ENCODE assay signal across 8 mouse cellular contexts in genomic region chr17:34915410-34915831, GRCm38 (mm10). TPM values are rescaled to one million over a fixed set of nuclear protein-coding genes. Genes with fewer than 3 reads are reported as not detected.
DNase-seq lines count a peak whose midpoint lies in the region; ATAC-seq and TF ChIP-seq lines count a peak whose summit lies in the region.

No protein-coding gene starts in this region.

- H3K4me1 ChIP-seq in embryonic facial prominence, embryonic 10.5 days, result peaks cover 33% of the 10 kb centered on the region
- no peaks in the 10 kb centered on the region for H3K4me1 ChIP-seq in limb, embryonic 11.5 days (ENCODE audit: control insufficient read depth, insufficient read depth, low read length)
- no peaks in the 10 kb centered on the region for H3K4me1 ChIP-seq in midbrain, postnatal 0 days (ENCODE audit: insufficient read depth, low read length)

- DNase-seq in layer of hippocampus, adult 2 months (ENCODE audit: low spot score in 2 of 2), result no peak
- no peak for DNase-seq in layer of hippocampus, postnatal 10 days (ENCODE audit: low spot score in 2 of 2)
- DNase-seq in embryonic facial prominence, embryonic 10.5 days (ENCODE audit: low spot score), result peak; percentile 52
- peak; percentile 59 for DNase-seq in limb, embryonic 11.5 days (ENCODE audit: low spot score)
- no peak for DNase-seq in midbrain, postnatal 0 days (ENCODE audit: low spot score)
- DNase-seq in layer of hippocampus, adult 9-11 months, result no peak
- no peak for DNase-seq in urinary bladder, postnatal 25 days (ENCODE audit: low spot score)

- H3K4me3 ChIP-seq in layer of hippocampus, adult 2 months, result no peak overlapping the region
- H3K4me3 ChIP-seq in embryonic facial prominence, embryonic 10.5 days, result peak overlapping the region; percentile 34; the same call in 1 of the 2 replicates
- no peak overlapping the region for H3K4me3 ChIP-seq in limb, embryonic 11.5 days (ENCODE audit: low read depth, low read length)
- no peak overlapping the region for H3K4me3 ChIP-seq in midbrain, postnatal 0 days (ENCODE audit: low read depth, low read length)

- H3K36me3 ChIP-seq in embryonic facial prominence, embryonic 10.5 days (replicated peaks), result peaks cover 40% of the 10 kb centered on the region
- H3K36me3 ChIP-seq in limb, embryonic 11.5 days (ENCODE audit: control insufficient read depth, insufficient read depth, low read length), result peaks cover 20% of the 10 kb centered on the region
- H3K36me3 ChIP-seq in midbrain, postnatal 0 days (ENCODE audit: insufficient read depth, low read length), result peaks cover 34% of the 10 kb centered on the region

- H3K9ac ChIP-seq in limb, embryonic 11.5 days (ENCODE audit: low read length), result no peak overlapping the region
- no peak overlapping the region for H3K9ac ChIP-seq in midbrain, postnatal 0 days (replicated peaks; ENCODE audit: low read length, poor library complexity, severe bottlenecking)

- no peaks in the 10 kb centered on the region for H3K9me3 ChIP-seq in embryonic facial prominence, embryonic 10.5 days
- no peaks in the 10 kb centered on the region for H3K9me3 ChIP-seq in limb, embryonic 11.5 days (ENCODE audit: control insufficient read depth, low read length)
- H3K9me3 ChIP-seq in midbrain, postnatal 0 days (ENCODE audit: low read length), result no peaks in the 10 kb centered on the region

- peak; percentile 45 for TF ChIP-seq CTCF in layer of hippocampus, adult 2 months (conservative IDR thresholded peaks at IDR 0.05)
- TF ChIP-seq CTCF in midbrain, postnatal 0 days (IDR thresholded peaks at IDR 0.05), result peak; percentile 28; the same call in 1 of the 2 replicates

- WGBS in embryonic facial prominence, embryonic 10.5 days, result 14% methylated on average over 11 of the region's 11 CpGs
- 14% methylated on average over 11 of the region's 11 CpGs for WGBS in limb, embryonic 11.5 days
- 24% methylated on average over 11 of the region's 11 CpGs for WGBS in midbrain, postnatal 0 days

- no peaks in the 10 kb centered on the region for H3K27me3 ChIP-seq in embryonic facial prominence, embryonic 10.5 days (replicated peaks; ENCODE audit: low read depth, poor library complexity, severe bottlenecking)
- H3K27me3 ChIP-seq in limb, embryonic 11.5 days (ENCODE audit: control insufficient read depth, insufficient read depth, low read length), result no peaks in the 10 kb centered on the region
- H3K27me3 ChIP-seq in midbrain, postnatal 0 days (ENCODE audit: insufficient read depth, low read length), result no peaks in the 10 kb centered on the region

- H3K27ac ChIP-seq in layer of hippocampus, adult 2 months, result no peak overlapping the region
- peak overlapping the region; percentile 69 for H3K27ac ChIP-seq in embryonic facial prominence, embryonic 10.5 days (replicated peaks)
- H3K27ac ChIP-seq in limb, embryonic 11.5 days (replicated peaks; ENCODE audit: low read depth, low read length), result no peak overlapping the region
- no peak overlapping the region for H3K27ac ChIP-seq in midbrain, postnatal 0 days (ENCODE audit: low read depth, low read length)

- no peak overlapping the region for H3K4me2 ChIP-seq in limb, embryonic 11.5 days (ENCODE audit: low read depth, severe bottlenecking)
- H3K4me2 ChIP-seq in midbrain, postnatal 0 days (ENCODE audit: low read depth, low read length, poor library complexity, severe bottlenecking), result no peak overlapping the region

- ATAC-seq in limb, embryonic 11.5 days (ENCODE audit: insufficient number of reproducible peaks, low FRiP score, low TSS enrichment, low read depth), result no peak
- ATAC-seq in midbrain, postnatal 0 days (ENCODE audit: low FRiP score), result no peak
- no peak for ATAC-seq in erythroblast, adult 5-6 weeks (replicated peaks; ENCODE audit: low FRiP score, poor library complexity, severe bottlenecking)

RNA-seq across cellular contexts. Expression of gene Slc44a4, which starts 1.2 kb away (rescaled TPM):
- total RNA-seq in layer of hippocampus, adult 2 months (2021), result under 1 TPM in 1 of 2 experiments, not detected in 1; 0.29 TPM
- under 1 TPM; 0.16 to 0.20 TPM for total RNA-seq in layer of hippocampus, postnatal 10 days (2021)
- 0.21 and 0.44 TPM in 2 replicates for polyA plus RNA-seq in embryonic facial prominence, embryonic 10.5 days (2016; fragmentation: Nextera tagmentation; extraction: Ambion mirVana)
- polyA plus RNA-seq in limb, embryonic 11.5 days (2014; fragmentation: Nextera tagmentation; extraction: Ambion mirVana), result 0.21 TPM in 1 of 2 replicates, not detected in the other
- 0.49 TPM in 1 of 2 replicates, not detected in the other for total RNA-seq in midbrain, postnatal 0 days (2014; rRNA removed)
- polyA plus RNA-seq in midbrain, postnatal 0 days (2015; fragmentation: Nextera tagmentation; extraction: Ambion mirVana), result 0.11 TPM in 1 of 2 replicates, not detected in the other
- not detected in 2 replicates for total RNA-seq in erythroblast, adult 5-6 weeks (2015; ENCODE audit: low replicate concordance)
- not detected in 2 replicates for total RNA-seq in erythroblast, adult 5-6 weeks (2017; ENCODE audit: low replicate concordance)

RNA-seq across cellular contexts. Expression of gene Neu1, which starts 15.6 kb away (rescaled TPM):
- total RNA-seq in layer of hippocampus, adult 2 months (2021), result 10 to 100 TPM; 39.4 to 43.1 TPM
- total RNA-seq in layer of hippocampus, postnatal 10 days (2021), result 10 to 100 TPM; 23.6 to 24.4 TPM
- polyA plus RNA-seq in embryonic facial prominence, embryonic 10.5 days (2016; fragmentation: Nextera tagmentation; extraction: Ambion mirVana), result 14.0 and 19.3 TPM in 2 replicates
- 10.3 and 12.8 TPM in 2 replicates for polyA plus RNA-seq in limb, embryonic 11.5 days (2014; fragmentation: Nextera tagmentation; extraction: Ambion mirVana)
- total RNA-seq in midbrain, postnatal 0 days (2014; rRNA removed), result 43.3 and 96.3 TPM in 2 replicates
- 42.7 and 47.3 TPM in 2 replicates for polyA plus RNA-seq in midbrain, postnatal 0 days (2015; fragmentation: Nextera tagmentation; extraction: Ambion mirVana)
- 12.3 and 12.9 TPM in 2 replicates for total RNA-seq in erythroblast, adult 5-6 weeks (2015; ENCODE audit: low replicate concordance)
- 7.0 and 8.7 TPM in 2 replicates for total RNA-seq in erythroblast, adult 5-6 weeks (2017; ENCODE audit: low replicate concordance)

RNA-seq across cellular contexts. Expression of gene Ehmt2, which starts 17.2 kb away (rescaled TPM):
- total RNA-seq in layer of hippocampus, adult 2 months (2021), result 100 to 1,000 TPM; 181 to 190 TPM
- 100 to 1,000 TPM; 174 to 175 TPM for total RNA-seq in layer of hippocampus, postnatal 10 days (2021)
- polyA plus RNA-seq in embryonic facial prominence, embryonic 10.5 days (2016; fragmentation: Nextera tagmentation; extraction: Ambion mirVana), result 96.5 and 103 TPM in 2 replicates
- polyA plus RNA-seq in limb, embryonic 11.5 days (2014; fragmentation: Nextera tagmentation; extraction: Ambion mirVana), result 77.8 and 78.9 TPM in 2 replicates
- total RNA-seq in midbrain, postnatal 0 days (2014; rRNA removed), result 312 and 375 TPM in 2 replicates
- 58.8 and 69.0 TPM in 2 replicates for polyA plus RNA-seq in midbrain, postnatal 0 days (2015; fragmentation: Nextera tagmentation; extraction: Ambion mirVana)
- total RNA-seq in erythroblast, adult 5-6 weeks (2015; ENCODE audit: low replicate concordance), result 18.8 and 19.9 TPM in 2 replicates
- 18.8 and 22.0 TPM in 2 replicates for total RNA-seq in erythroblast, adult 5-6 weeks (2017; ENCODE audit: low replicate concordance)

RNA-seq across cellular contexts. Expression of gene C2, which starts 17.4 kb away (rescaled TPM):
- total RNA-seq in layer of hippocampus, adult 2 months (2021), result 1 to 10 TPM; 1.1 to 1.8 TPM
- total RNA-seq in layer of hippocampus, postnatal 10 days (2021), result 1 to 10 TPM; 1.3 to 1.4 TPM
- polyA plus RNA-seq in embryonic facial prominence, embryonic 10.5 days (2016; fragmentation: Nextera tagmentation; extraction: Ambion mirVana), result 0.55 and 1.6 TPM in 2 replicates
- 0.44 and 0.58 TPM in 2 replicates for polyA plus RNA-seq in limb, embryonic 11.5 days (2014; fragmentation: Nextera tagmentation; extraction: Ambion mirVana)
- total RNA-seq in midbrain, postnatal 0 days (2014; rRNA removed), result 2.9 and 3.1 TPM in 2 replicates
- 6.0 and 7.0 TPM in 2 replicates for polyA plus RNA-seq in midbrain, postnatal 0 days (2015; fragmentation: Nextera tagmentation; extraction: Ambion mirVana)
- total RNA-seq in erythroblast, adult 5-6 weeks (2015; ENCODE audit: low replicate concordance), result 3.6 TPM in 1 of 2 replicates, not detected in the other
- total RNA-seq in erythroblast, adult 5-6 weeks (2017; ENCODE audit: low replicate concordance), result 0.98 TPM in 1 of 2 replicates, not detected in the other

RNA-seq across cellular contexts. Expression of gene Gm20547, which starts 33.6 kb away (rescaled TPM):
- not detected for total RNA-seq in layer of hippocampus, adult 2 months (2021)
- under 1 TPM in 1 of 2 experiments, not detected in 1; 0.20 TPM for total RNA-seq in layer of hippocampus, postnatal 10 days (2021)
- polyA plus RNA-seq in embryonic facial prominence, embryonic 10.5 days (2016; fragmentation: Nextera tagmentation; extraction: Ambion mirVana), result not detected in 2 replicates
- not detected in 2 replicates for polyA plus RNA-seq in limb, embryonic 11.5 days (2014; fragmentation: Nextera tagmentation; extraction: Ambion mirVana)
- not detected in 2 replicates for total RNA-seq in midbrain, postnatal 0 days (2014; rRNA removed)
- polyA plus RNA-seq in midbrain, postnatal 0 days (2015; fragmentation: Nextera tagmentation; extraction: Ambion mirVana), result 0.10 and 0.25 TPM in 2 replicates
- 1.5 TPM in 1 of 2 replicates, not detected in the other for total RNA-seq in erythroblast, adult 5-6 weeks (2015; ENCODE audit: low replicate concordance)
- total RNA-seq in erythroblast, adult 5-6 weeks (2017; ENCODE audit: low replicate concordance), result not detected in 2 replicates

Comparison
In these comparisons a context has a peak if more than half of its experiments do, and no peak if none do; other contexts are left out.
1. DNase-seq: peak in embryonic facial prominence, embryonic 10.5 days (single experiment) and limb, embryonic 11.5 days (single experiment); none in layer of hippocampus, adult 2 months (0 of 2), layer of hippocampus, postnatal 10 days (0 of 2), midbrain, postnatal 0 days (single experiment), layer of hippocampus, adult 9-11 months (single experiment) and urinary bladder, postnatal 25 days (single experiment).
2. RNA of gene Ehmt2, which starts 17.2 kb away (total RNA-seq): 312 to 375 TPM in midbrain, postnatal 0 days, 181 to 190 TPM in layer of hippocampus, adult 2 months and 174 to 175 TPM in layer of hippocampus, postnatal 10 days; 18.8 to 22.0 TPM in erythroblast, adult 5-6 weeks; every median in the first group is over 4 times any median in the second.